Mouse (Mus musculus): ENCODE data around the gene Ptprc. TPM values are rescaled to one million over a fixed set of nuclear protein-coding genes. Genes with fewer than 3 reads are reported as not detected.

Ptprc gene
- polyA plus RNA-seq, 1 experiment: 1.9 TPM

GRCm38 (mm10) chr1:138157008-138157407, 18.5 kb downstream of the Ptprc start:
- Histone ChIP-seq H3K4me3 (ENCODE audit: insufficient read depth, low read length) (no peak overlapping the region), H3K27ac (ENCODE audit: insufficient read depth, low read length) (no peak overlapping the region), H3K4me1 (ENCODE audit: control insufficient read depth, insufficient read depth, low read length) (no peaks in the 10 kb centered on the region)
- no peak for TF ChIP-seq CTCF (IDR thresholded peaks at IDR 0.05; ENCODE audit: borderline replicate concordance, insufficient read depth, low read length)
- TF ChIP-seq POLR2A (IDR thresholded peaks at IDR 0.05; ENCODE audit: low read depth, low read length): no peak

GRCm38 (mm10) chr1:138154185-138154785, 21.2 kb downstream of the Ptprc start:
- Histone ChIP-seq H3K4me1 (ENCODE audit: control insufficient read depth, insufficient read depth, low read length) (no peaks in the 10 kb centered on the region), H3K27ac (ENCODE audit: insufficient read depth, low read length) (no peak overlapping the region), H3K4me3 (ENCODE audit: insufficient read depth, low read length) (no peak overlapping the region)
- TF ChIP-seq CTCF (IDR thresholded peaks at IDR 0.05; ENCODE audit: borderline replicate concordance, insufficient read depth, low read length) (no peak), POLR2A (IDR thresholded peaks at IDR 0.05; ENCODE audit: low read depth, low read length) (no peak)

GRCm38 (mm10) chr1:138153126-138153525, 22.4 kb downstream of the Ptprc start:
- no peaks in the 10 kb centered on the region for H3K4me1 ChIP-seq (ENCODE audit: control insufficient read depth, insufficient read depth, low read length)
- no peak overlapping the region for H3K27ac ChIP-seq (ENCODE audit: insufficient read depth, low read length)
- no peak for TF ChIP-seq CTCF (IDR thresholded peaks at IDR 0.05; ENCODE audit: borderline replicate concordance, insufficient read depth, low read length)
- TF ChIP-seq POLR2A (IDR thresholded peaks at IDR 0.05; ENCODE audit: low read depth, low read length): no peak
- no peak overlapping the region for H3K4me3 ChIP-seq (ENCODE audit: insufficient read depth, low read length)

- Histone ChIP-seq H3K4me3 (ENCODE audit: insufficient read depth, low read length) (no peak overlapping the region), H3K4me1 (ENCODE audit: control insufficient read depth, insufficient read depth, low read length) (no peaks in the 10 kb centered on the region), H3K27ac (ENCODE audit: insufficient read depth, low read length) (no peak overlapping the region)
- TF ChIP-seq POLR2A (IDR thresholded peaks at IDR 0.05; ENCODE audit: low read depth, low read length) (no peak), CTCF (IDR thresholded peaks at IDR 0.05; ENCODE audit: borderline replicate concordance, insufficient read depth, low read length) (no peak)
Observed at GRCm38 (mm10) chr1:138148844-138149243, 26.7 kb downstream of the Ptprc start.

- no peak overlapping the region for H3K4me3 ChIP-seq (ENCODE audit: insufficient read depth, low read length)
- TF ChIP-seq POLR2A (IDR thresholded peaks at IDR 0.05; ENCODE audit: low read depth, low read length) (no peak), CTCF (IDR thresholded peaks at IDR 0.05; ENCODE audit: borderline replicate concordance, insufficient read depth, low read length) (no peak)
- no peaks in the 10 kb centered on the region for H3K4me1 ChIP-seq (ENCODE audit: control insufficient read depth, insufficient read depth, low read length)
- H3K27ac ChIP-seq (ENCODE audit: insufficient read depth, low read length): no peak overlapping the region
Observed at GRCm38 (mm10) chr1:138145571-138145970, 29.9 kb downstream of the Ptprc start.

- Histone ChIP-seq H3K4me1 (ENCODE audit: control insufficient read depth, insufficient read depth, low read length) (no peaks in the 10 kb centered on the region), H3K4me3 (ENCODE audit: insufficient read depth, low read length) (no peak overlapping the region), H3K27ac (ENCODE audit: insufficient read depth, low read length) (no peak overlapping the region)
- no peak for TF ChIP-seq POLR2A (IDR thresholded peaks at IDR 0.05; ENCODE audit: low read depth, low read length)
- TF ChIP-seq CTCF (IDR thresholded peaks at IDR 0.05; ENCODE audit: borderline replicate concordance, insufficient read depth, low read length): no peak
Observed at GRCm38 (mm10) chr1:138145148-138145547, 30.4 kb downstream of the Ptprc start.

- Histone ChIP-seq H3K27ac (ENCODE audit: insufficient read depth, low read length) (no peak overlapping the region), H3K4me1 (ENCODE audit: control insufficient read depth, insufficient read depth, low read length) (no peaks in the 10 kb centered on the region), H3K4me3 (ENCODE audit: insufficient read depth, low read length) (no peak overlapping the region)
- TF ChIP-seq POLR2A (IDR thresholded peaks at IDR 0.05; ENCODE audit: low read depth, low read length) (no peak), CTCF (IDR thresholded peaks at IDR 0.05; ENCODE audit: borderline replicate concordance, insufficient read depth, low read length) (no peak)
Observed at GRCm38 (mm10) chr1:138144365-138144764, 31.1 kb downstream of the Ptprc start.

- no peak overlapping the region for H3K27ac ChIP-seq (ENCODE audit: insufficient read depth, low read length)
- TF ChIP-seq CTCF (IDR thresholded peaks at IDR 0.05; ENCODE audit: borderline replicate concordance, insufficient read depth, low read length) (no peak), POLR2A (IDR thresholded peaks at IDR 0.05; ENCODE audit: low read depth, low read length) (no peak)
- H3K4me3 ChIP-seq (ENCODE audit: insufficient read depth, low read length): no peak overlapping the region
- H3K4me1 ChIP-seq (ENCODE audit: control insufficient read depth, insufficient read depth, low read length): no peaks in the 10 kb centered on the region
Observed at GRCm38 (mm10) chr1:138140769-138141168, 34.7 kb downstream of the Ptprc start.

- no peaks in the 10 kb centered on the region for H3K4me1 ChIP-seq (ENCODE audit: control insufficient read depth, insufficient read depth, low read length)
- no peak overlapping the region for H3K27ac ChIP-seq (ENCODE audit: insufficient read depth, low read length)
- no peak overlapping the region for H3K4me3 ChIP-seq (ENCODE audit: insufficient read depth, low read length)
- no peak for TF ChIP-seq CTCF (IDR thresholded peaks at IDR 0.05; ENCODE audit: borderline replicate concordance, insufficient read depth, low read length)
- no peak for TF ChIP-seq POLR2A (IDR thresholded peaks at IDR 0.05; ENCODE audit: low read depth, low read length)
Observed at GRCm38 (mm10) chr1:138137696-138138095, 37.8 kb downstream of the Ptprc start.

- Histone ChIP-seq H3K27ac (ENCODE audit: insufficient read depth, low read length) (no peak overlapping the region), H3K4me1 (ENCODE audit: control insufficient read depth, insufficient read depth, low read length) (no peaks in the 10 kb centered on the region), H3K4me3 (ENCODE audit: insufficient read depth, low read length) (no peak overlapping the region)
- TF ChIP-seq CTCF (IDR thresholded peaks at IDR 0.05; ENCODE audit: borderline replicate concordance, insufficient read depth, low read length): no peak
- no peak for TF ChIP-seq POLR2A (IDR thresholded peaks at IDR 0.05; ENCODE audit: low read depth, low read length)
Observed at GRCm38 (mm10) chr1:138137024-138137577, 38.4 kb downstream of the Ptprc start.

Measured in embryonic fibroblast, embryonic 13.5 days (primary cell).